26 mouse cellular contexts compared by ENCODE assay signal in genomic region chr3:53513096-53513495, GRCm38 (mm10). TPM values are rescaled to one million over a fixed set of nuclear protein-coding genes. Genes with fewer than 3 reads are reported as not detected.
DNase-seq lines count a peak whose midpoint lies in the region; ATAC-seq and TF ChIP-seq lines count a peak whose summit lies in the region.
"Had no signal": no experiment of that assay in that cellular context is flagged by ENCODE, and none has a peak within 500 bp of the region (broad histone marks: within the 10 kb centered on the region; RNA-seq: fewer than 3 reads in every experiment).

No protein-coding gene starts in this region.

- TF ChIP-seq CTCF in liver, postnatal 0 days (IDR thresholded peaks at IDR 0.05; ENCODE audit: low read depth): no peak

- no peak overlapping the region for H3K27ac ChIP-seq in liver, embryonic 11.5 days (ENCODE audit: low read depth, low read length)
- no peak overlapping the region for H3K27ac ChIP-seq in liver, postnatal 0 days (ENCODE audit: low read depth)
- H3K27ac ChIP-seq: embryonic facial prominence, embryonic 10.5 days; forebrain, embryonic 13.5 days; heart, adult 2 months; heart, embryonic 15.5 days; hindbrain, embryonic 10.5 days; hindbrain, embryonic 14.5 days had no signal

- H3K4me3 ChIP-seq in liver, embryonic 11.5 days (ENCODE audit: low read depth, low read length): no peak overlapping the region
- no peak overlapping the region for H3K4me3 ChIP-seq in liver, postnatal 0 days (ENCODE audit: low read depth, low read length)
- H3K4me3 ChIP-seq: embryonic facial prominence, embryonic 10.5 days; forebrain, embryonic 13.5 days; heart, adult 2 months; heart, embryonic 15.5 days; hindbrain, embryonic 10.5 days had no signal

- intact Hi-C loops in heart, postnatal 25 days (cut with DNase I): no loop called here

- no peaks in the 10 kb centered on the region for H3K9me3 ChIP-seq in liver, embryonic 11.5 days (ENCODE audit: control insufficient read depth, low read length)
- H3K9me3 ChIP-seq in liver, postnatal 0 days (ENCODE audit: low read length): no peaks in the 10 kb centered on the region
- H3K9me3 ChIP-seq: embryonic facial prominence, embryonic 10.5 days; forebrain, embryonic 13.5 days; heart, embryonic 15.5 days; hindbrain, embryonic 10.5 days had no signal

- H3K9ac ChIP-seq in liver, embryonic 11.5 days (ENCODE audit: low read depth, low read length): no peak overlapping the region
- H3K9ac ChIP-seq in liver, postnatal 0 days (replicated peaks): no peak overlapping the region
- H3K9ac ChIP-seq: forebrain, embryonic 13.5 days; forebrain, postnatal 0 days; heart, embryonic 15.5 days; hindbrain, embryonic 14.5 days had no signal

- TF ChIP-seq EP300 in liver, postnatal 0 days (IDR thresholded peaks at IDR 0.05; ENCODE audit: low read depth): no peak

- ATAC-seq in liver, embryonic 11.5 days (replicated peaks; ENCODE audit: low FRiP score): peak; percentile 68; the same call in 1 of the 2 replicates
- peak; percentile 60 for ATAC-seq in liver, postnatal 0 days
- ATAC-seq in granulocyte monocyte progenitor cell, adult 5-6 weeks (replicated peaks; ENCODE audit: poor library complexity, severe bottlenecking): no peak
- ATAC-seq: forebrain, embryonic 13.5 days; forebrain, postnatal 0 days had no signal

- no peaks in the 10 kb centered on the region for H3K4me1 ChIP-seq in liver, embryonic 11.5 days (replicated peaks; ENCODE audit: control insufficient read depth, insufficient read depth, low read length)
- no peaks in the 10 kb centered on the region for H3K4me1 ChIP-seq in liver, postnatal 0 days (ENCODE audit: insufficient read depth)
- H3K4me1 ChIP-seq: embryonic facial prominence, embryonic 10.5 days; forebrain, embryonic 13.5 days; heart, embryonic 15.5 days; hindbrain, embryonic 10.5 days had no signal

- H3K4me2 ChIP-seq in liver, embryonic 11.5 days: no peak overlapping the region
- no peak overlapping the region for H3K4me2 ChIP-seq in liver, postnatal 0 days (ENCODE audit: low read depth, low read length)
- H3K4me2 ChIP-seq: forebrain, embryonic 13.5 days; heart, embryonic 11.5 days; heart, embryonic 15.5 days; hindbrain, embryonic 14.5 days had no signal

- H3K36me3 ChIP-seq in liver, embryonic 11.5 days (ENCODE audit: control insufficient read depth, insufficient read depth, low read length): no peaks in the 10 kb centered on the region
- no peaks in the 10 kb centered on the region for H3K36me3 ChIP-seq in liver, postnatal 0 days (replicated peaks; ENCODE audit: insufficient read depth, low read length)
- H3K36me3 ChIP-seq: heart, embryonic 15.5 days had no signal

- 42% methylated on average over 5 of the region's 5 CpGs for WGBS in liver, embryonic 11.5 days
- 33% methylated on average over 5 of the region's 5 CpGs for WGBS in liver, postnatal 0 days (ENCODE audit: insufficient replicate concordance)

- peak; percentile 15 for DNase-seq in heart, adult 11 months
- no peak for DNase-seq in heart, postnatal 25 days (ENCODE audit: low spot score)
- no peak for DNase-seq in liver, embryonic 11.5 days (ENCODE audit: low spot score)
- DNase-seq in liver: no peak
- DNase-seq in liver, postnatal 0 days: no peak
- no peak for DNase-seq in embryo, embryonic 11 days
- DNase-seq: adrenal gland, postnatal 10 days; B cell, adult 2 months; cerebellum, adult 11 months; cerebellum, adult 8-10 months; cerebellum, postnatal 25 days; forebrain, postnatal 0 days; gastrocnemius, postnatal 36 days; heart, adult 2 months; heart, postnatal 14 days had no signal

- no peaks in the 10 kb centered on the region for H3K27me3 ChIP-seq in liver, embryonic 11.5 days (replicated peaks; ENCODE audit: control insufficient read depth, insufficient read depth, low read length)
- H3K27me3 ChIP-seq in liver, postnatal 0 days (ENCODE audit: insufficient read depth, low read length): no peaks in the 10 kb centered on the region
- H3K27me3 ChIP-seq: forebrain, embryonic 13.5 days; heart, embryonic 15.5 days had no signal

RNA-seq across cellular contexts. Expression of gene Stoml3, which starts 24.6 kb away (rescaled TPM):
- total RNA-seq in heart, postnatal 25 days (2021): not detected
- not detected in 2 replicates for polyA plus RNA-seq in liver, embryonic 11.5 days (2014; fragmentation: Nextera tagmentation; extraction: Ambion mirVana)
- polyA plus RNA-seq in liver, postnatal 0 days (2015; fragmentation: Nextera tagmentation; extraction: Ambion mirVana): not detected in 2 replicates
- not detected in 2 replicates for total RNA-seq in granulocyte monocyte progenitor cell, adult 5-6 weeks (2014; fragmentation: Nextera tagmentation)
- total RNA-seq in granulocyte monocyte progenitor cell, adult 5-6 weeks (2017): not detected in 2 replicates
- total RNA-seq: adrenal gland, postnatal 10 days; adrenal gland, postnatal 4 days; gastrocnemius, adult 8-10 months; gastrocnemius, postnatal 36 days; heart, adult 2 months; heart, postnatal 14 days; MEL had no signal
- polyA plus RNA-seq: brain, embryonic 14.5 days; embryonic facial prominence, embryonic 10.5 days; forebrain, embryonic 13.5 days; heart, adult 2 months; heart, embryonic 15.5 days; hindbrain, embryonic 10.5 days; hindbrain, embryonic 14.5 days had no signal

RNA-seq across cellular contexts. Expression of gene Proser1, which starts 49.6 kb away (rescaled TPM):
- total RNA-seq in heart, postnatal 25 days (2021): 1 to 10 TPM; 8.8 to 9.7 TPM
- polyA plus RNA-seq in liver, embryonic 11.5 days (2014; fragmentation: Nextera tagmentation; extraction: Ambion mirVana): 15.0 and 17.9 TPM in 2 replicates
- polyA plus RNA-seq in liver, postnatal 0 days (2015; fragmentation: Nextera tagmentation; extraction: Ambion mirVana): 4.0 and 4.1 TPM in 2 replicates
- total RNA-seq in granulocyte monocyte progenitor cell, adult 5-6 weeks (2014; fragmentation: Nextera tagmentation): 29.0 and 31.4 TPM in 2 replicates
- total RNA-seq in granulocyte monocyte progenitor cell, adult 5-6 weeks (2017): 4.5 and 7.1 TPM in 2 replicates

RNA-seq across cellular contexts. Expression of gene Nhlrc3, which starts 50.0 kb away (rescaled TPM):
- total RNA-seq in heart, postnatal 25 days (2021): 1 to 10 TPM; 4.9 TPM
- 6.8 and 9.5 TPM in 2 replicates for polyA plus RNA-seq in liver, embryonic 11.5 days (2014; fragmentation: Nextera tagmentation; extraction: Ambion mirVana)
- 5.0 and 6.1 TPM in 2 replicates for polyA plus RNA-seq in liver, postnatal 0 days (2015; fragmentation: Nextera tagmentation; extraction: Ambion mirVana)
- total RNA-seq in granulocyte monocyte progenitor cell, adult 5-6 weeks (2014; fragmentation: Nextera tagmentation): 7.9 and 10.1 TPM in 2 replicates
- total RNA-seq in granulocyte monocyte progenitor cell, adult 5-6 weeks (2017): 9.1 and 9.2 TPM in 2 replicates
